Mouse (Mus musculus) intestine, embryonic 16.5 days (tissue): ENCODE results near the gene Tmem240. TPM values are rescaled to one million over a fixed set of nuclear protein-coding genes. Genes with fewer than 3 reads are reported as not detected.

ENCODE experiments used
- ATAC-seq: fragments of 200-750 bp; cut with Nextera tagmentation; 2 replicates; pipeline ENCODE4 v1.8.0; 2017; ENCODE audit warnings: moderate TSS enrichment, moderate library complexity
- H3K27ac ChIP-seq: fragments of 300-500 bp; sonication (generic); 2 replicates; pipeline ENCODE4 v1.5.1; 2014; ENCODE audit warnings: mild to moderate bottlenecking, low read length
- H3K27me3 ChIP-seq: fragments of 300-500 bp; sonication (generic); replicated peaks from 2 replicates; pipeline ENCODE4 v1.6.1; 2014; ENCODE audit warnings: low read length, control low read depth, mixed read lengths; ENCODE audit not compliant: control insufficient read depth, insufficient read depth
- H3K36me3 ChIP-seq: fragments of 300-500 bp; sonication (generic); 2 replicates; pipeline ENCODE4 v1.6.1; 2014; ENCODE audit warnings: low read length, control low read depth; ENCODE audit not compliant: control insufficient read depth, insufficient read depth
- H3K4me1 ChIP-seq: fragments of 300-500 bp; sonication (generic); 2 replicates; pipeline ENCODE4 v1.6.1; 2014; ENCODE audit warnings: low read length, control low read depth, mixed read lengths; ENCODE audit not compliant: control insufficient read depth, insufficient read depth
- H3K4me2 ChIP-seq: fragments of 300-500 bp; sonication (generic); 2 replicates; pipeline ENCODE4 v1.6.1; 2014; ENCODE audit warnings: low read depth, low read length, control low read depth
- H3K4me3 ChIP-seq: fragments of 300-500 bp; sonication (generic); 2 replicates; pipeline ENCODE4 v1.5.1; 2014; ENCODE audit warnings: mild to moderate bottlenecking, low read length
- H3K9ac ChIP-seq: fragments of 300-500 bp; sonication (generic); 2 replicates; pipeline ENCODE4 v1.6.1; 2014; ENCODE audit warnings: low read depth, low read length
- H3K9me3 ChIP-seq: fragments of 300-500 bp; sonication (generic); 2 replicates; pipeline ENCODE4 v1.6.1; 2016; ENCODE audit warnings: low read length, control low read depth; ENCODE audit not compliant: control insufficient read depth
- WGBS: fragments of 180-500 bp; shearing (Covaris S2); extraction: QIAGEN DNeasy Blood & Tissue Kit; methylation state at CpG from one replicate; pipeline ENCODE4 v1.1.7; 2014; 5-methylcytosine and 5-hydroxymethylcytosine counted together
- polyA plus RNA-seq: library from polyadenylated mRNA; unstranded; fragments of >200 nt; fragmentation: Nextera tagmentation; extraction: Ambion mirVana; gene quantifications from 2 replicates; pipeline ENCODE4 v1.2.1, GENCODE M21; 2015

Gene Tmem240
- polyA plus RNA-seq, 1 experiment from 2014 or later: 0.23 TPM

DNA sequence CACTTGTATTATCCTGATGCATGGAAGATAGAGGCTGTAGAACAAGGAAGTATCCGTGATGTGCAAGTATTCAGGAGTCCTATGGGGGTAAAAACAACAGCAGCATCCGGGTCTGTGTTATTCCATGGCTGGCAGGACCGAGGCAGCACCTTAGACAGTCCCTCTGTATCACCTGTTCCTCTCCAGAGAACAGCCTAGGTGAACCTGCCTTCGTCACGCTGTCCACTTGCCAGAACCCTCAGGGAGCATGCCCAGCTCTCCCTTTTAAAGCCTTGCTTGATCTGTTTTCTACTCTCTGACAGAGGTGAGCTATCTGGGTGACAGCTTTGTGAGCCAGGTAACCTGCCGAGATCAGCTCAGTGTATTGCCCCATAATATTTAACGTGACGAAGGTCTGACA is 9.9 kb downstream of the Tmem240 start:
- no peak for ATAC-seq
- Histone ChIP-seq H3K4me2 (no peak overlapping the region), H3K4me3 (no peak overlapping the region), H3K4me1 (no peaks in the 10 kb centered on the region), H3K27me3 (no peaks in the 10 kb centered on the region), H3K27ac (no peak overlapping the region), H3K36me3 (peaks cover 26% of the 10 kb centered on the region), H3K9ac (no peak overlapping the region), H3K9me3 (no peaks in the 10 kb centered on the region)
- 90% methylated on average over 8 of the region's 8 CpGs for WGBS

DNA sequence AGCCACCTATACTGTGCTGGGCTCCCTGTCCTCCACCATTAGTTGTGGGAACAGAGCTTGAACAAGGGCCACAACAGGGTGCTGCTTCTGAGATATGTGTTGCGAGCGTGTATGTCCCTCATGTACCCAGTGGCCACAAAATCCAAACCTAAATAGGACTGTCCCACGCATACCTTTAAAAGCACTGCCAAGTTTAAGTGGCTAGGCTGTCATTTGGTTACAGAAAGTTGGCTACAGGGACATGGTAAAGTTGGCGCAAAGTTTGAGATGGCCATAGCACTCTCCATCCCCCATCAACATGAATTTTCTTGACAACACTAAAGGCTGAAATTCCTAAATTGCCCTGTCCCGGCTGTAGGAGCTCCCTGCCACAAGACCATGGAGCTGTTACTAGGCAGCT is 10.5 kb downstream of the Tmem240 start:
- no peaks in the 10 kb centered on the region for H3K4me1 ChIP-seq
- H3K27me3 ChIP-seq: no peaks in the 10 kb centered on the region
- H3K36me3 ChIP-seq: peaks cover 32% of the 10 kb centered on the region
- no peak overlapping the region for H3K27ac ChIP-seq
- 96% methylated on average over 5 of the region's 5 CpGs for WGBS
- H3K4me2 ChIP-seq: no peak overlapping the region
- H3K4me3 ChIP-seq: no peak overlapping the region
- no peak for ATAC-seq
- H3K9me3 ChIP-seq: no peaks in the 10 kb centered on the region
- no peak overlapping the region for H3K9ac ChIP-seq

GRCm38 (mm10) chr4:155746036-155746548 is 11.5 kb downstream of the Tmem240 start:
- WGBS: 86% methylated on average over 8 of the region's 8 CpGs
- no peak for ATAC-seq
- no peaks in the 10 kb centered on the region for H3K9me3 ChIP-seq
- H3K4me1 ChIP-seq: no peaks in the 10 kb centered on the region
- H3K4me2 ChIP-seq: no peak overlapping the region
- no peak overlapping the region for H3K27ac ChIP-seq
- H3K36me3 ChIP-seq: peaks cover 36% of the 10 kb centered on the region
- H3K9ac ChIP-seq: no peak overlapping the region
- H3K27me3 ChIP-seq: no peaks in the 10 kb centered on the region
- H3K4me3 ChIP-seq: no peak overlapping the region

DNA sequence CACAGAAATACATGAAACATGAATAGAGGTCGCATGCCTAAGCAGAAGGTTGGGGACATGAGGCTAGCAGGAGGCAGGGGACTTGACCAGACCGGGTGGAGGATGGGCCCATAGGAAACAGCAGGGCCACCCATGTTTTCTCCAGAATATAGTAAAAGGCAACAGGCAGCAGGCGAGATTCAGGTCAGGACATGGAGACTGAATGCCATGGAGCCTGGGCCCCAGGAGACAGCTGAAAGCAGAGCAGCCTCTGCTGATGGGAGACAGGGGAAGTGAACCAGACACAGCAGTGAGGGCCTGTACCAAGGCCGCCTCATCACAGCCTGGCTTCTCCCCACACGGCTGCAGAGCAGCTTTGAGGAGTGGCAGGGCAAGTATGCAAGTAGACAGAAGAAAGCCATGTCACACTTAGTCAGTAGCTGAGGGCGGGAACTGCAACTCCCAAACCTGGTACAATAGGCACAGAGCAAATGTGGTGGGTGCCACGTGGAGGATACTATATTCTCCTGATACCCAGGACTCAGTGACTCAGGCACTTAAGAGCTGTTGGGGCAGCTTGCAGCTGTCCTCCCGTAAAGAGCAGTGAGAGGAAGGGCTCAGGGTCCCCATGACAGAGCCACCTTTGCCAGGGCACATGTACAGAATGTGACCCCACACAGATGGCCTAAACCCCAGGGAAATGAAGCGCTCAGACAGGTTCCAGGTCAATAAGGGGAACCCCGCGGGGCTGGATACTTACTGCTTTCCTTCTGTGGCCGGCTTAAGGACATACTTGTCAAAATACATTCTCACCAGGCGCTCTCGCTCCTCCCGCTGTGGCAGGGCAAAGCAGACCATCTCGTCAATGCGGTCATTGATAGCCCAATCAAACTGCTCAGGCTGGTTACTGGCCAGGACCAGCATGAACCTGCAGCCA is 12.2 kb downstream of the Tmem240 start:
- Histone ChIP-seq H3K27me3 (no peaks in the 10 kb centered on the region), H3K9me3 (no peaks in the 10 kb centered on the region), H3K9ac (no peak overlapping the region), H3K4me1 (no peaks in the 10 kb centered on the region), H3K4me2 (no peak overlapping the region), H3K4me3 (no peak overlapping the region), H3K27ac (no peak overlapping the region), H3K36me3 (peaks cover 36% of the 10 kb centered on the region)
- WGBS: 90% methylated on average over 17 of the region's 17 CpGs
- ATAC-seq: no peak

DNA sequence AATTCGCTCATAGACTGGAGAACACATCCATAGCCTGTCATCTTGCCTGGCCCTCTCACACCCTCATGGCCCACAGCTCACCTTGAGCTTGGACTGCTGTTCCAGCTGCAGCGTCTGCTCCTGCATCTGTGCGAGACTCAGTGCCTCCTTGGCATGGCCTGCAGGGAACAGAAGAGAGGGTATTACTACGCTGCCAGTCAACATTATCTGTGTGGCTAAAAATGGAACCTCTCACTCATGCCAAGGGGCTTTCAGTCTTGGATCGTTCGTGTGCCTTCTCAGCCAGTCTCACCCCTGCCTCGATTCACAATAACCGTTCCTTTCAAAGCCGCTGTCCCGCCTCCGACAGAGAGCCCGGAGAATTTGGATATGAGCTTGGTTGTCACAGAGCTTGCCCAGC is 22.4 kb downstream of the Tmem240 start:
- 90% methylated on average over 12 of the region's 12 CpGs for WGBS
- no peaks in the 10 kb centered on the region for H3K27me3 ChIP-seq
- H3K4me1 ChIP-seq: peaks cover 9% of the 10 kb centered on the region
- peaks cover 17% of the 10 kb centered on the region for H3K36me3 ChIP-seq
- no peaks in the 10 kb centered on the region for H3K9me3 ChIP-seq
- H3K4me2 ChIP-seq: no peak overlapping the region
- no peak for ATAC-seq
- no peak overlapping the region for H3K27ac ChIP-seq
- H3K9ac ChIP-seq: no peak overlapping the region
- no peak overlapping the region for H3K4me3 ChIP-seq

- H3K36me3 ChIP-seq: peaks cover 9% of the 10 kb centered on the region
- peak; percentile 31 for ATAC-seq
- no peaks in the 10 kb centered on the region for H3K9me3 ChIP-seq
- peak overlapping the region; percentile 83 for H3K4me3 ChIP-seq
- peaks cover 9% of the 10 kb centered on the region for H3K4me1 ChIP-seq
- peak overlapping the region; percentile 71 for H3K4me2 ChIP-seq
- H3K9ac ChIP-seq: peak overlapping the region; percentile 83
- WGBS: 2% methylated on average over 10 of the region's 10 CpGs
- H3K27ac ChIP-seq: peak overlapping the region; percentile 62
- H3K27me3 ChIP-seq: no peaks in the 10 kb centered on the region
These were observed 25.4 kb downstream of the Tmem240 start for GRCm38 (mm10) chr4:155759862-155760612.

- Histone ChIP-seq H3K27me3 (no peaks in the 10 kb centered on the region), H3K4me3 (peak within 1 kb of the TSS; percentile 83), H3K4me1 (peaks cover 9% of the 10 kb centered on the region), H3K9me3 (no peaks in the 10 kb centered on the region), H3K4me2 (peak within 1 kb of the TSS; percentile 95), H3K27ac (peak within 1 kb of the TSS; percentile 65), H3K36me3 (peaks cover 5% of the 10 kb centered on the region; the same call in 1 of the 2 replicates), H3K9ac (peak within 1 kb of the TSS; percentile 85)
- peak; percentile 99 for ATAC-seq
- under 1% methylated on average over 63 of the region's 68 CpGs for WGBS
These were observed 26.2 kb downstream of the Tmem240 start, which contains the start of gene Atad3a for GRCm38 (mm10) chr4:155760613-155761355. Gene Atad3a, minus strand, starts transcription at chr4:155761093.

- 3% methylated on average over 28 of the region's 28 CpGs for WGBS
These were observed 26.9 kb downstream of the Tmem240 start for GRCm38 (mm10) chr4:155761356-155762099.

More at GRCm38 (mm10) chr4:155761356-155762099, 26.9 kb downstream of the Tmem240 start:
- Histone ChIP-seq H3K4me2 (peak overlapping the region; percentile 95), H3K9ac (peak overlapping the region; percentile 85), H3K27ac (peak overlapping the region; percentile 65), H3K9me3 (no peaks in the 10 kb centered on the region), H3K36me3 (0 out of 2 replicates have a peak, but pooled peaks cover 5% of the 10 kb centered on the region), H3K4me1 (peaks cover 9% of the 10 kb centered on the region), H3K27me3 (no peaks in the 10 kb centered on the region), H3K4me3 (peak overlapping the region; percentile 83)
- ATAC-seq: peak; percentile 9; the same call in 1 of the 2 replicates
